Mouse (Mus musculus): ENCODE results near the gene Tnfaip2.

Gene Tnfaip2

GRCm38 (mm10) chr12:111442309-111443010, at the start of gene Tnfaip2:
TSS of gene Tnfaip2 (plus strand) at chr12:111442469.
- peak; percentile 76 for DNase-seq (ENCODE audit: low spot score)

- DNase-seq (ENCODE audit: low spot score) = no peak
Measured at GRCm38 (mm10) chr12:111394008-111394407, 48.3 kb upstream of the Tnfaip2 start.

GRCm38 (mm10) chr12:111396997-111397396, 45.3 kb upstream of the Tnfaip2 start:
- DNase-seq (ENCODE audit: low spot score) = no peak

- peak; percentile 76 for DNase-seq (ENCODE audit: low spot score)
Measured at GRCm38 (mm10) chr12:111401454-111402184, 40.6 kb upstream of the Tnfaip2 start.

GRCm38 (mm10) chr12:111404880-111405279, 37.4 kb upstream of the Tnfaip2 start:
- no peak for DNase-seq (ENCODE audit: low spot score)

GRCm38 (mm10) chr12:111406622-111407021, 35.6 kb upstream of the Tnfaip2 start, which contains the start of gene Lbhd2:
TSS of gene Lbhd2 (plus strand) at chr12:111406809.
- DNase-seq (ENCODE audit: low spot score) = no peak

- no peak for DNase-seq (ENCODE audit: low spot score)
Measured at GRCm38 (mm10) chr12:111409583-111409982, 32.7 kb upstream of the Tnfaip2 start.

- DNase-seq (ENCODE audit: low spot score) = peak; percentile 54
Measured at GRCm38 (mm10) chr12:111411631-111412355, 30.5 kb upstream of the Tnfaip2 start.

- peak; percentile 18 for DNase-seq (ENCODE audit: low spot score)
Measured at GRCm38 (mm10) chr12:111412581-111413284, 29.5 kb upstream of the Tnfaip2 start.

GRCm38 (mm10) chr12:111413300-111413699, 29.0 kb upstream of the Tnfaip2 start:
- DNase-seq (ENCODE audit: low spot score) = peak; percentile 88

GRCm38 (mm10) chr12:111416921-111417779, 25.1 kb upstream of the Tnfaip2 start, which contains the start of gene Exoc3l4:
TSS of gene Exoc3l4 (plus strand) at chr12:111417017.
- DNase-seq (ENCODE audit: low spot score) = no peak

GRCm38 (mm10) chr12:111419918-111420317, 22.4 kb upstream of the Tnfaip2 start:
- DNase-seq (ENCODE audit: low spot score) = no peak

GRCm38 (mm10) chr12:111420946-111421709, 21.1 kb upstream of the Tnfaip2 start:
- no peak for DNase-seq (ENCODE audit: low spot score)

GRCm38 (mm10) chr12:111422852-111423251, 19.4 kb upstream of the Tnfaip2 start:
- DNase-seq (ENCODE audit: low spot score) = no peak

GRCm38 (mm10) chr12:111423570-111424129, 18.6 kb upstream of the Tnfaip2 start:
- DNase-seq (ENCODE audit: low spot score) = no peak

GRCm38 (mm10) chr12:111424547-111424946, 17.7 kb upstream of the Tnfaip2 start:
- no peak for DNase-seq (ENCODE audit: low spot score)

GRCm38 (mm10) chr12:111425258-111425657, 17.0 kb upstream of the Tnfaip2 start:
- DNase-seq (ENCODE audit: low spot score) = peak; percentile 83

GRCm38 (mm10) chr12:111425789-111426460, 16.3 kb upstream of the Tnfaip2 start:
- peak; percentile 78 for DNase-seq (ENCODE audit: low spot score)

GRCm38 (mm10) chr12:111427438-111428113, 14.7 kb upstream of the Tnfaip2 start:
- peak; percentile 84 for DNase-seq (ENCODE audit: low spot score)
